Comparison of ENCODE assay signal across 17 mouse cellular contexts in genomic region chr7:45492951-45493350, GRCm38 (mm10). TPM values are rescaled to one million over a fixed set of nuclear protein-coding genes. Genes with fewer than 3 reads are reported as not detected.
DNase-seq lines count a peak whose midpoint lies in the region; ATAC-seq lines count a peak whose summit lies in the region.
"Had no signal": no experiment of that assay in that cellular context is flagged by ENCODE, and none has a peak within 500 bp of the region (broad histone marks: within the 10 kb centered on the region; RNA-seq: fewer than 3 reads in every experiment).

No protein-coding gene starts in this region.

- H3K4me3 ChIP-seq in heart, embryonic 11.5 days (ENCODE audit: low read depth, low read length) = no peak overlapping the region
- H3K4me3 ChIP-seq: limb, embryonic 12.5 days; lung, embryonic 15.5 days; megakaryocyte, embryonic 14.5 days; neural tube, embryonic 13.5 days had no signal

- WGBS in heart, embryonic 11.5 days (ENCODE audit: insufficient replicate concordance) = 88% methylated on average over 5 of the region's 5 CpGs

- no peaks in the 10 kb centered on the region for H3K9me3 ChIP-seq in heart, embryonic 11.5 days (replicated peaks; ENCODE audit: control insufficient read depth, low read length)
- H3K9me3 ChIP-seq: limb, embryonic 12.5 days; lung, embryonic 15.5 days; megakaryocyte, embryonic 14.5 days; neural tube, embryonic 13.5 days had no signal

- ATAC-seq in heart, embryonic 11.5 days (replicated peaks; ENCODE audit: insufficient number of reproducible peaks, low FRiP score, low TSS enrichment) = no peak
- ATAC-seq: forebrain, postnatal 0 days; hindbrain, postnatal 0 days had no signal

- intact Hi-C loops in heart, postnatal 10 days (cut with DNase I) = no loop called here

- H3K4me1 ChIP-seq in heart, embryonic 11.5 days (ENCODE audit: control insufficient read depth, insufficient read depth, low read length) = 0 out of 2 replicates have a peak, but pooled peaks cover 3% of the 10 kb centered on the region

- H3K27me3 ChIP-seq in heart, embryonic 11.5 days (ENCODE audit: control insufficient read depth, insufficient read depth, low read length) = no peaks in the 10 kb centered on the region
- H3K27me3 ChIP-seq: limb, embryonic 12.5 days; lung, embryonic 15.5 days; neural tube, embryonic 13.5 days had no signal

- H3K27ac ChIP-seq in heart, embryonic 11.5 days (ENCODE audit: low read depth, low read length) = no peak overlapping the region
- H3K27ac ChIP-seq: hindbrain, postnatal 0 days; limb, embryonic 12.5 days; lung, embryonic 15.5 days; neural tube, embryonic 13.5 days had no signal

- H3K9ac ChIP-seq in heart, embryonic 11.5 days (ENCODE audit: low read depth, low read length) = no peak overlapping the region
- H3K9ac ChIP-seq: forebrain, postnatal 0 days; limb, embryonic 12.5 days; lung, embryonic 15.5 days; neural tube, embryonic 13.5 days had no signal

- peak; percentile 69 to 79 for DNase-seq in heart, adult 18-20 months
- DNase-seq in cerebellum, adult 11 months = peak; percentile 77
- DNase-seq in cerebellum, adult 9-11 months = peak; percentile 91
- peak; percentile 61 to 67 for DNase-seq in heart, postnatal 10 days
- DNase-seq in embryo, embryonic 11 days = no peak
- DNase-seq in ovary, postnatal 10 days (ENCODE audit: low spot score) = no peak
- DNase-seq: forebrain, postnatal 0 days; kidney, adult 2 months; kidney, postnatal 36 days; layer of hippocampus, postnatal 36 days had no signal

- no peak overlapping the region for H3K4me2 ChIP-seq in heart, embryonic 11.5 days
- H3K4me2 ChIP-seq: limb, embryonic 12.5 days; lung, embryonic 15.5 days; neural tube, embryonic 13.5 days had no signal

- peaks cover 29% of the 10 kb centered on the region for H3K36me3 ChIP-seq in heart, embryonic 11.5 days (ENCODE audit: control insufficient read depth, insufficient read depth, low read length)

RNA-seq across cellular contexts. Expression of gene Dhdh, which starts 4.3 kb away (rescaled TPM):
- total RNA-seq in heart, adult 18-20 months (2021) = 10 to 100 TPM in 1 of 2 experiments, 1 to 10 TPM in 1; 7.9 to 13.1 TPM
- 4.6 and 4.9 TPM in 2 replicates for polyA plus RNA-seq in heart, embryonic 11.5 days (2014; fragmentation: Nextera tagmentation; extraction: Ambion mirVana)
- total RNA-seq in heart, postnatal 10 days (2021) = 1 to 10 TPM; 4.7 to 6.0 TPM

RNA-seq across cellular contexts. Expression of gene Gm45808, which starts 6.3 kb away (rescaled TPM):
- 10 to 100 TPM in 1 of 2 experiments, 1 to 10 TPM in 1; 8.7 to 12.3 TPM for total RNA-seq in heart, adult 18-20 months (2021)
- polyA plus RNA-seq in heart, embryonic 11.5 days (2014; fragmentation: Nextera tagmentation; extraction: Ambion mirVana) = not detected in 2 replicates
- 1 to 10 TPM; 2.2 to 2.5 TPM for total RNA-seq in heart, postnatal 10 days (2021)
- total RNA-seq: forebrain, postnatal 0 days; granulocyte monocyte progenitor cell, adult 5-6 weeks; hindbrain, postnatal 0 days had no signal
- polyA plus RNA-seq: forebrain, postnatal 0 days; hindbrain, postnatal 0 days; limb, embryonic 12.5 days; lung, embryonic 15.5 days; neural tube, embryonic 13.5 days had no signal

RNA-seq across cellular contexts. Expression of gene Tulp2, which starts 11.3 kb away (rescaled TPM):
- total RNA-seq in heart, adult 18-20 months (2021) = not detected
- polyA plus RNA-seq in heart, embryonic 11.5 days (2014; fragmentation: Nextera tagmentation; extraction: Ambion mirVana) = 1.5 and 2.2 TPM in 2 replicates
- total RNA-seq in heart, postnatal 10 days (2021) = not detected
- total RNA-seq: granulocyte monocyte progenitor cell, adult 5-6 weeks; layer of hippocampus, postnatal 36 days had no signal

RNA-seq across cellular contexts. Expression of gene Nucb1, which starts 17.3 kb away (rescaled TPM):
- 100 to 1,000 TPM; 129 to 143 TPM for total RNA-seq in heart, adult 18-20 months (2021)
- polyA plus RNA-seq in heart, embryonic 11.5 days (2014; fragmentation: Nextera tagmentation; extraction: Ambion mirVana) = 165 and 186 TPM in 2 replicates
- 100 to 1,000 TPM; 144 to 151 TPM for total RNA-seq in heart, postnatal 10 days (2021)

RNA-seq across cellular contexts. Expression of gene Bax, which starts 26.3 kb away (rescaled TPM):
- 10 to 100 TPM; 23.4 to 24.1 TPM for total RNA-seq in heart, adult 18-20 months (2021)
- 91.3 and 146 TPM in 2 replicates for polyA plus RNA-seq in heart, embryonic 11.5 days (2014; fragmentation: Nextera tagmentation; extraction: Ambion mirVana)
- total RNA-seq in heart, postnatal 10 days (2021) = 10 to 100 TPM; 44.5 to 45.8 TPM

Comparison
In these comparisons a context has a peak if more than half of its experiments do, and no peak if none do; other contexts are left out.
1. DNase-seq: peak in heart, adult 18-20 months (2 of 2), cerebellum, adult 11 months (single experiment), cerebellum, adult 9-11 months (single experiment) and heart, postnatal 10 days (2 of 2); none in embryo, embryonic 11 days (single experiment) and ovary, postnatal 10 days (single experiment).